Comparison of ENCODE assay signal across 11 mouse cellular contexts in the genomic region with DNA sequence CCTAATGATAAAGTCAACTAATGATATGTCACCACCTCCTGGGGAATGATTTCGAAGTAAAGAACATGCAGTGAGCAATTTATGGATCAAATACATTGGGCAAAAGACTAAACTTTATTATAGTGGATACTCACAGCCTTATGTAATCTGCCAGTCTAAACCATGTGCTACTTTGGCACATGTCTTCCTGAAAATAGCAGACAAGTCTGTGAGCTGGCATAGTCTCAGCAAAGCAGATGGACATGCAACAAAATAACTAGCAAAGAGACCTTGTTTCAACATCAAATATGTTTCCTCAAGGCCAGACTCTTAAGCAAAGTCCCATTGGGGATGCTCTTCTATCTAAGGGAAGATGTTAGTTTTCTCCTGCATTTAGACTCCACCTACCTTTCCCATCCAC.
DNase-seq lines count a peak whose midpoint lies in the region; ATAC-seq and TF ChIP-seq lines count a peak whose summit lies in the region.
"Had no signal": no experiment of that assay in that cellular context is flagged by ENCODE, and none has a peak within 500 bp of the region (broad histone marks: within the 10 kb centered on the region; RNA-seq: fewer than 3 reads in every experiment).

No protein-coding gene starts in this region.

- no peaks in the 10 kb centered on the region for H3K4me1 ChIP-seq in midbrain, embryonic 16.5 days (ENCODE audit: control insufficient read depth, insufficient read depth, low read length)
- H3K4me1 ChIP-seq in hindbrain, postnatal 0 days (ENCODE audit: insufficient read depth, low read length), result no peaks in the 10 kb centered on the region
- H3K4me1 ChIP-seq: hindbrain, embryonic 15.5 days; liver, embryonic 12.5 days had no signal

- H3K4me3 ChIP-seq in left cerebral cortex, adult 2 months, result no peak overlapping the region
- H3K4me3 ChIP-seq in midbrain, embryonic 16.5 days (ENCODE audit: low read depth, low read length), result no peak overlapping the region
- no peak overlapping the region for H3K4me3 ChIP-seq in hindbrain, postnatal 0 days (ENCODE audit: low read length)
- H3K4me3 ChIP-seq: hindbrain, embryonic 15.5 days; liver, embryonic 12.5 days had no signal

- no peaks in the 10 kb centered on the region for H3K27me3 ChIP-seq in midbrain, embryonic 16.5 days (ENCODE audit: control insufficient read depth, insufficient read depth, low read depth, low read length)
- no peaks in the 10 kb centered on the region for H3K27me3 ChIP-seq in hindbrain, postnatal 0 days (ENCODE audit: insufficient read depth, low read length)
- H3K27me3 ChIP-seq: hindbrain, embryonic 15.5 days; liver, embryonic 12.5 days had no signal

- no peak overlapping the region for H3K9ac ChIP-seq in midbrain, embryonic 16.5 days (ENCODE audit: low read depth, low read length)
- no peak overlapping the region for H3K9ac ChIP-seq in hindbrain, postnatal 0 days (replicated peaks; ENCODE audit: low read length)
- H3K9ac ChIP-seq: hindbrain, embryonic 15.5 days; liver, embryonic 12.5 days had no signal

- ATAC-seq in midbrain, embryonic 16.5 days, result no peak
- no peak for ATAC-seq in hindbrain, postnatal 0 days
- ATAC-seq: liver, embryonic 12.5 days had no signal

- peak; percentile 11 for DNase-seq in left cerebral cortex, adult 11 months (ENCODE audit: low spot score)
- no peak for DNase-seq in left cerebral cortex, adult 2 months (ENCODE audit: extremely low spot score in 1 of 2, low spot score in 2 of 2)
- DNase-seq in cerebellum, adult 8-10 months, result peak; percentile 3
- peak; percentile 34 to 39 for DNase-seq in layer of hippocampus, adult 8-10 months (ENCODE audit: low spot score in 2 of 2)
- DNase-seq in telencephalon, adult 2 months (ENCODE audit: low read depth, low spot score), result peak; percentile 70
- no peak for DNase-seq in hindbrain, postnatal 0 days (ENCODE audit: low spot score)
- DNase-seq: lung, postnatal 10 days had no signal

- no peaks in the 10 kb centered on the region for H3K9me3 ChIP-seq in midbrain, embryonic 16.5 days (replicated peaks; ENCODE audit: control insufficient read depth, low read length, poor library complexity, severe bottlenecking)
- H3K9me3 ChIP-seq in hindbrain, postnatal 0 days (ENCODE audit: low read length), result no peaks in the 10 kb centered on the region
- H3K9me3 ChIP-seq: hindbrain, embryonic 15.5 days; liver, embryonic 12.5 days had no signal

- intact Hi-C loops in left cerebral cortex, adult 2 months (cut with DNase I), result no loop called here

- WGBS in midbrain, embryonic 16.5 days, result 77% methylated on average over 1 of the region's 1 CpGs
- WGBS in hindbrain, postnatal 0 days, result 78% methylated on average over 1 of the region's 1 CpGs

- H3K36me3 ChIP-seq in midbrain, embryonic 16.5 days (ENCODE audit: control insufficient read depth, insufficient read depth, low read length), result no peaks in the 10 kb centered on the region
- no peaks in the 10 kb centered on the region for H3K36me3 ChIP-seq in hindbrain, postnatal 0 days (ENCODE audit: insufficient read depth, low read length)
- H3K36me3 ChIP-seq: hindbrain, embryonic 15.5 days; liver, embryonic 12.5 days had no signal

- H3K27ac ChIP-seq in left cerebral cortex, adult 2 months, result no peak overlapping the region
- no peak overlapping the region for H3K27ac ChIP-seq in midbrain, embryonic 16.5 days (ENCODE audit: low read length)
- H3K27ac ChIP-seq in hindbrain, postnatal 0 days, result no peak overlapping the region
- H3K27ac ChIP-seq: hindbrain, embryonic 15.5 days; liver, embryonic 12.5 days had no signal

- H3K4me2 ChIP-seq in midbrain, embryonic 16.5 days (ENCODE audit: low read length), result no peak overlapping the region
- no peak overlapping the region for H3K4me2 ChIP-seq in hindbrain, postnatal 0 days (ENCODE audit: low read depth, low read length)
- H3K4me2 ChIP-seq: hindbrain, embryonic 15.5 days; liver, embryonic 12.5 days; midbrain, embryonic 11.5 days had no signal

- no peak for TF ChIP-seq CTCF in left cerebral cortex, adult 2 months (IDR thresholded peaks at IDR 0.05)
- TF ChIP-seq CTCF in hindbrain, postnatal 0 days (IDR thresholded peaks at IDR 0.05; ENCODE audit: low read depth), result no peak

Comparison
In these comparisons a context has a peak if more than half of its experiments do, and no peak if none do; other contexts are left out.
1. DNase-seq: peak in left cerebral cortex, adult 11 months (single experiment), cerebellum, adult 8-10 months (single experiment), layer of hippocampus, adult 8-10 months (2 of 2) and telencephalon, adult 2 months (single experiment); none in left cerebral cortex, adult 2 months (0 of 2) and hindbrain, postnatal 0 days (single experiment).